Mouse (Mus musculus): ENCODE measurements around the gene Entpd3. TPM values are rescaled to one million over a fixed set of nuclear protein-coding genes. Genes with fewer than 3 reads are reported as not detected.
A peak's percentile ranks its signal among the peaks of the same experiment; 100 is the strongest.

Gene Entpd3
- total RNA-seq, 2 experiments from 2014 or later: 7.0 to 7.4 TPM

DNA sequence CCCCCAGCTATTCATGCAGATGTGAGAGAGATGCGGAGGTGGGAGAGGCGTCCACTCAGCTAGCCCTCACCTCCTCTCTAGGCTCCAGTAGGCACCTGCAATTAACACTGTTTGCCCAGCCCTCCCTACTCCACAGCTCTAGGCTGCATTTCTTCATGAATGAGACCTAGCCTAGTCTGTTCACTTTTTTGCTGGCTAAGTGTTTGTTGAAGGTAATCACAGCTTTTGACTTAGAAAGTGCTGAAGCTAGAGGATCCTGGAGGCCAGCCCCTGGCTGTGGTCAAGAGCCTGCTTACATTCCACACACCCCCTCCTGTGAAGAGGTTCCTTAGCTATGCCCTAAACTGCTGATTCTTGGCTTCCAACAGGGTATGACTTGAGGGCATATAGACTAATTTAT lies 1.8 kb downstream of the Entpd3 start:
- no peak for DNase-seq

DNA sequence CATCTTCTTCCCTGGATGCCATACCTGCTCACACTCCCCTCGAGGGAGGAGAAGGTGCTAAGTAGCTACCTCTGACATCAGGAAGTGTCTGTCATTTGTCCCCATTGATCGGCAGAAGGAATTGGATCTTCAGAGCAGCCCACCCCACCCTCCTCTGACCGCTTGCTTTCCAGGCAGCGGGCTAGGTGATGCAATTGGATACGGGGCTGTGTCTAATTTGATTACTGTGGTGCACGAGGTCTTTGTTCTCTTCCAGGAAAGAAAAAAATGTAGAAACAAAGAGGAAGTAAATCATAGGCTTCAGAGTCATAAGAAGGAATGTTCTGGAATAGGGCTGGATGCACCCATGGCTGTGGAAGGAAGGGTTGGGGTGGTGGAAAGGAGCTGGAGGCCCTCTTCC lies 2.6 kb downstream of the Entpd3 start:
- no peak for DNase-seq

DNA sequence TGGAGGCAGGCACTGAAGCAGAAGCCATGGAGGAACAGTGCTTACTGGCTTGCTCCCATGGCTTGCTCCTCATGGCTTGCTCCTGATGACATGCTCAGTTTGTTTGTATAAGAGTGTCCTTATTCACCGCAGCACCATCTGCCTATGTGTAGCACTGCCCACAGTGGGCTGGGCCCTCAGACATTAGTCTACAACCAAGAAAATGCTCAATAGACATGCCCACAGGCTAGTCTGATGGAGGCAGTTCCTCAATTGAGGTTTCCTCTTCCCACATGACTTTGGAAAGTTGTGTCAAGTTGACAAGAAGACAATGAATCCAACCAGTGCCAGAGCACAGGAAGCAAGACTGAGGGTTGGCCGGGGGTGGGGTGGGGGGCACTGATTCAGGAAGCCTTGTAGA lies 6.4 kb downstream of the Entpd3 start:
- DNase-seq: no peak

- DNase-seq: no peak
Measured at GRCm38 (mm10) chr9:120546482-120546881, 6.9 kb downstream of the Entpd3 start.

GRCm38 (mm10) chr9:120547026-120547668 lies 7.5 kb downstream of the Entpd3 start:
- no peak for DNase-seq

DNA sequence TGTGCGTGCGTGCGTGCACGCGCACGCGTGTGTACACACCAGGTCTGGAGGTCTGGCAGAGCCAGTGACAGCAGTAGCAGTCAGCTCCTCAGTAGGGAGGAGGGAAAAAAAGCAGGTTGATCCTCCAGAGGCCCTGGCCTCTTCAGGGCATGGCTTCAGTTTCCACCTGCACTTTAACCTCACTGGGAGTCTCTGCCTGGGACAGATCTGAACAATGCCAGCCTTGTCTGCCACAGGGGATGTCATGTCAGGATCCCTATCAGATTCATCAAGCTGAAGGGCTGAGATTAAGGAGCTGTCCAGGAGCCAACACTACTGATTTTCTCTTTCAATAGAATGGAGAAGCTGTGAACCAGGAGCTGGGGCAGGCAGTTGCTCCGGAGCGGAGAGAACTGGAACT lies 11.2 kb downstream of the Entpd3 start:
- no peak for DNase-seq

- DNase-seq: no peak
Measured at GRCm38 (mm10) chr9:120563590-120563989, 24.0 kb downstream of the Entpd3 start.

GRCm38 (mm10) chr9:120564247-120564646 lies 24.6 kb downstream of the Entpd3 start:
- no peak for DNase-seq

DNA sequence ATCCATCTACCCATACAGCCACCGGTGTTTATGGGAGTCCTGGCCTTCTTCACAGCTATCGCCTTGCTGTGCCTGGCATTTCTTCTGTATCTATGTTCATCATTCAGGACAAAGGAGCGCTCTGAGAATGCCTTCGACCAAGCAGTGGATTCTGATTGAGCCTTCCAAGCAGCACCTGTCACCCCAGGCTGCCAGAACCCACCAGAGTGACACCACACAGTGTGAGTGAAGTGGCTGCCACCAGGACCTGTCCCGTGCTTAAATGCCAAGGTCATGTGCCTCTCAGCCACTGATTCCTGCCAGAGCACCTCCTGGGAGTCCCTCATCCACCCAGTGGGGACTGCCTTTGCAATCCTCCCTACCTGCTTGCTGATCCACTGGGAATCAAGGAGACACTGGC lies 26.8 kb downstream of the Entpd3 start:
- DNase-seq: no peak

- no peak for DNase-seq
Measured at GRCm38 (mm10) chr9:120568917-120569316, 29.3 kb downstream of the Entpd3 start.

DNA sequence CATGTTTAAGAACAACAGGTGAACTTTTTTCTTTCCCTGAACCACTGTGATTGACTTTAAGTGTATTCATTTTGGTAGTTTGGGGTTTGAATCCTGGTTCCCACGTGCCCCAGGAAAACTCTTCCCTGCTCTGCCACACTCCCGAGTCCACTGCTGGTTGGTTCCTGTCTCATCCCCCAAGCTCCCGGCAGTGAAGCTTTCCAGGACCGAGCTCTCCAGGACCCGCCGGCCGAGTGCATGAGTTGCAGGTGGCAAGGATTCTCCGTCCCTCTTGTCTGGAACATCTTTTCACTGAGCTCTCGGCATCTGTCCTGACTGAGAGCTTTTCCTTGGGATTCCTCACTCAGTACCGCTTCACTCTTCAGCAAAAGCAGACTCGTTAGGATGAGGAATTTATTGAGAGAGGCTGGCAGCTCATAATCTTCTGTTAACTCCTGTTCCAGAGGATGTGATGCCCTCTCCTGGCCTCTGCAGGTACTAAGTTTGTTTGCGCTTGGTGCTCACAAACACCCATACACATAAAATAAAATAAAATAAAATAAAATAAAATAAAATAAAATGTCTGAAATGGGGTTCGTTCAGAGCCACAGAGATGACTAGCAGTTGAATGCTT lies 30.2 kb downstream of the Entpd3 start:
- DNase-seq: peak in 1 of 2 experiments; percentile 34

GRCm38 (mm10) chr9:120570334-120570725 lies 30.7 kb downstream of the Entpd3 start:
- DNase-seq: no peak

- DNase-seq: peak; percentile 96 to 98
Measured at GRCm38 (mm10) chr9:120570741-120571592, 31.3 kb downstream of the Entpd3 start, which contains the start of gene Rpl14. Gene Rpl14 (plus strand): TSS chr9:120571444.

GRCm38 (mm10) chr9:120571593-120572385 lies 32.2 kb downstream of the Entpd3 start:
- DNase-seq: no peak

- DNase-seq: no peak
Measured at GRCm38 (mm10) chr9:120575748-120576661, 36.4 kb downstream of the Entpd3 start.

GRCm38 (mm10) chr9:120576662-120577013 lies 37.0 kb downstream of the Entpd3 start:
- DNase-seq: no peak

- peak; percentile 78 to 83 for DNase-seq
Measured at GRCm38 (mm10) chr9:120577133-120577651, 37.6 kb downstream of the Entpd3 start.

DNA sequence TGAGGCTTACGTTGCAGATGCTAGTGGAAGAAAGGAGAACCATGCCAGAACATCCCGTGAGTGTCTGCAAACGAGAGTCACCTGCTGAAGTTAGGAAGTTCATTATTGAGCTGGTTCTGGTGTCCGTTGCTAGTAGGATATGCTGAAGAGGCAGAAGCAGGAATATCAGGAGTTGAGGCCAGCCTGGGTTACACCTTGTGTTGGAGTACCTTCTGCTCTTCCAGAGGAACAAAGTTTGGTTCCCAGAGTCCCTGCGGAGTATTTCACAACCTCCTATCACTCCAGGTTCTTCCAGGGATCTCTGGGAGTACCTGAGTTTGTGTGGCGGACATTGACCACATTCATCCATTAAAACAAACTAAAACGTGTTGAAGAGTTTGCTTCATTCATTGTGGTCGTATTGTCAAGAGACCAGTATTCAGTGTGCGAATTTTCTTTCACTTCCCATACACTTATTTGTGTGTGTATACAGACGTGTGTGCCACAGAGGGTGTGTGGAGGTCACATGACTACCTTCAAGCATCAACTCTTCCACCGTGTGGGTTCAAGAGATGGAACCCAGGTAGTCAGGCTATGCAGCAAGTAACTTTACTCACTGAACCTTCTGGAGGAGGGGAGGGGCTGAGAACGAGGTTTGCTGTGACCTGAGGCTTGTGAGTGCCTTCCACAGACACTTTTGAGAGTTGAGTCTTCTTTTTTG lies 38.2 kb downstream of the Entpd3 start:
- DNase-seq: no peak

DNA sequence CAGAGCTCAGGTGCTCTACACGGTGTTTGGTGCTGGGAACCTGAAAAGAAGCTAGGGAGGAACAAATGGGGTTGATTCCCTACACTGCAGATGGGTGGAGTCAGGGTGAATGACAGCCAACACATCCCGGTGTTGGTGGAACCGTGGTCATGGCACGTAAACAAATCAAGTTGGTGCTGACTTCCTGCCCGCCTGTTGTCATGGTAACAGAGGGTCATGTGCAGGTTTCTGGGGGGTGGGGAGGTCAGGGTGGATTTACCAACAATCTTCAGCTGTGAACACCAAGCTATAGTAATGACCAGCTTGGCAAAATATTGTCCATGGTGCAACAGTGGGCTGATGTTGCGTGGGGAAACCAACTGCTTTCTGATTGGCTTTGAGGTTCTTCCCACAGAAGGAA lies 39.1 kb downstream of the Entpd3 start:
- DNase-seq: no peak

GRCm38 (mm10) chr9:120579808-120580207 lies 40.2 kb downstream of the Entpd3 start:
- DNase-seq: peak in 1 of 2 experiments; percentile 13
